Mouse (Mus musculus) leukemia stem cell, adult 10-12 weeks (primary cell): ENCODE results near the gene Gm21708. TPM values are rescaled to one million over a fixed set of nuclear protein-coding genes. Genes with fewer than 3 reads are reported as not detected.

Experiments used
- polyA plus RNA-seq: library from polyadenylated mRNA; stranded (reverse); fragments of >175 nt; gene quantifications from 2 replicates; pipeline ENCODE4 v1.2.3, GENCODE M21; 2012; ENCODE audit warnings: low replicate concordance

Gene Gm21708
- polyA plus RNA-seq, result not detected in 2 replicates

DNA sequence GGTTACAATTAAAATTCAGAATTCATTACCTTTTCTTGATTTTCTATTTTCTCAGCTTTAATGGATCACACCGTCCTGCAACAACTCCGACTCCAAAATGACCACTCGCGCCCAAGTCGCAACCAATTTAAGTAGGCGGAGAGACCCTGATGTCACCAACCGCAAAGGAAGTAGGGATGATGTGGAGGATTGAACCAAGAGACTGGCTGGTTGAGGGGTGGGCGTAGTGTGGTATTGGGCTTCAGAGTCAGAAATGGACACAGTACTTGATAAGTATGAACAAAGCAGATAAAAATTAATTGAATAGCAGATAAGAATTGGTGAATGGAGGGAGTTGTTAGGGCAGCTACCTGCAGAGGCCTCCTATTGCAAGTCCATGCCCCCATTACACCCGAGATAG is at the start of gene Gm21708, which contains the start of gene Gm21704:
Gene Gm21708 (minus strand): TSS at position 101 of the 400 bp plus-strand sequence.
Gene Gm21704 (minus strand): TSS at position 101 of the 400 bp plus-strand sequence.

Other genes with a start within 250 kb of the Gm21708 start
- gene Gm21677, start 103.7 kb downstream of the Gm21708 start, polyA plus RNA-seq, result not detected in 2 replicates
- gene Gm21693, start 64.8 kb downstream of the Gm21708 start, polyA plus RNA-seq, result not detected in 2 replicates
- not detected in 2 replicates for gene Gm21704, start within 50 bp of the Gm21708 start, polyA plus RNA-seq